Mouse (Mus musculus) left cerebral cortex, postnatal 14 days (tissue): ENCODE data around the gene Mcrip2. TPM values are rescaled to one million over a fixed set of nuclear protein-coding genes. Genes with fewer than 3 reads are reported as not detected.
"Not testable (repeated sequence)": the region's sequence is repeated elsewhere in the genome, so short reads cannot be mapped to it uniquely, and the experiment has no call there.

ENCODE experiments used
- DNase-seq, 2 experiments: peaks; one replicate each; pipeline ENCODE4 v3.0.0; 2021 to 2022; ENCODE audit warnings: low spot score in 2 of 2, mixed read lengths in 1 of 2
- intact Hi-C: fragments of 180-260 bp; cut with DNase I; formaldehyde crosslinking; loops from one replicate; pipeline ENCODE4 v1.15.1; 2025
- total RNA-seq, 2 experiments: library from RNA; stranded (reverse); gene quantifications; 2 replicates each; pipeline ENCODE4 v1.2.3; 2021

Mcrip2 gene
- total RNA-seq, 2 experiments from 2014 or later: 25.5 to 31.6 TPM

DNA sequence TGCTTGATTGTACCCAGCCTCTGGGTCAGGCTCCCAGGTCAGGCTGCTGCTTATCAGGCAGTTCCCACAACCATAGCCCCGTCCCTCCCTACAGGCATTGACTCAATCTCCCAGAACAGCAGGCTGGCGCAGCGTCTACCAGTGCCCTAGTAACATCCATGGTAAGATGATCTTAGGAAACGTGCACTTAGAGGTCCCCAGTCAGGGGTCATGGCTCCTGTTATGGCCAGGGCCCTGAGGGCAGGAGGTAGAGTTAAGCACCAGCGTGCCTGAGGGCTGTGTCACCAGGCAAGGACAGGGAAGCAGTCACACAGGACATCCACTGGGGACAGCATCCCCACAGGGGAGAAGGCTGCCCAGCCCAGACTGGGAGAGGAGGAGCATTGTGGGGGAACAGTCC is 13.7 kb upstream of the Mcrip2 start:
- intact Hi-C loops: no loop called here

DNA sequence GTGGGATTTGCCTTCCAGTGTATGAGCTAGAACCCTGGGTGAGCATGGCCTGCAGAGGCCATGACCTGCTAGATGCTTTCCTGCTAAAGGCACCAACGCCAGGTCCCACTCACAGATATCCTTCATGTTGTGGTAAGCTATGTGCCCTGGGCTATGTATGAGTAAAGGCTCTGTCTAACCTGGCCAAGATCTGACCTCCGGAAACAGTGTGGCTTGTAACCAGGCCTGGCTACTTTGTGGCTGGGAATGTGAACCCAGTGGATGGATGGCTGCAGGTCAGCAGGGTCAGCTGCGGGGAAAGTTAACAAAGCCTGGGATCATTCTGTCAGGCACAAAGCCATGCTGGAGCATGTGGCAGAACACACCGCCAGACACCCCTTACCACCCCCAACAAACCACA is 13.1 kb upstream of the Mcrip2 start:
- intact Hi-C loops: no loop called here
- no peak for DNase-seq

More for the DNA sequence above, 13.7 kb upstream of the Mcrip2 start:
- no peak for DNase-seq

DNA sequence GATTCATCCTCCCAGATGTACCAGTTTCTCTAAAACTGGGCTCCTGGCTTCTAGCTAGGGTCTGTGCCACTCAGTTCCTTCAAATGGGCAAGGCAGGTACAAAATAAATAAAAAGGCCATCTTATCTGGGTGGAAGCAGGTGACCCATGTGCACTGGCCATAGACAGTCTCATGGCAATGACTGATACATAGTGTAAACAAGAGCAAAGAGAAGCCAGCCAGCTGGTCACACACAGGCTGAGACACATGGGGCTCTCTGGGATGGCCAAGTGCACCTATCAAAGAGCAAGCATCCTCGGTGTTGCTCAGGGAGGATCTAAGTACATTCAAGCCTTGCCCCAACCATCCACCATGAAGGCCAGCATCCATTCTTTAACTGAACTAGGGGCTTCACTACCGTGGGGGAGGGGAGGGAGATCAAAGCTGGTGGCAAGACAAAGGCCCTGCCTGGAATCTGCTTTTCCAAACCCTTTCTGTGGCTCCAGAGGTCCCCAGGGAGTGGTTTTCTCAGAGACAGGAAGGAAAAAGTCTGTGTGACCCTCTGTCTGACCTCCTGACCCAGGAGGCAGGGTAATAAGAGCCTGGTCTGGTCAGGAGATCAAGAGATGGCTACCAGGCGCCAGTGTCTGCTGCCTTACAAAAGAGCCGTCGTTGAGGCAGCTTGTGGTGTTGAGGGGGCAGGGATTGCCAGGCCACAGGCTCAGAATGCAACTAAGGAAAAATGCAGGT is 12.5 kb upstream of the Mcrip2 start:
- intact Hi-C loops: no loop called here
- no peak for DNase-seq

DNA sequence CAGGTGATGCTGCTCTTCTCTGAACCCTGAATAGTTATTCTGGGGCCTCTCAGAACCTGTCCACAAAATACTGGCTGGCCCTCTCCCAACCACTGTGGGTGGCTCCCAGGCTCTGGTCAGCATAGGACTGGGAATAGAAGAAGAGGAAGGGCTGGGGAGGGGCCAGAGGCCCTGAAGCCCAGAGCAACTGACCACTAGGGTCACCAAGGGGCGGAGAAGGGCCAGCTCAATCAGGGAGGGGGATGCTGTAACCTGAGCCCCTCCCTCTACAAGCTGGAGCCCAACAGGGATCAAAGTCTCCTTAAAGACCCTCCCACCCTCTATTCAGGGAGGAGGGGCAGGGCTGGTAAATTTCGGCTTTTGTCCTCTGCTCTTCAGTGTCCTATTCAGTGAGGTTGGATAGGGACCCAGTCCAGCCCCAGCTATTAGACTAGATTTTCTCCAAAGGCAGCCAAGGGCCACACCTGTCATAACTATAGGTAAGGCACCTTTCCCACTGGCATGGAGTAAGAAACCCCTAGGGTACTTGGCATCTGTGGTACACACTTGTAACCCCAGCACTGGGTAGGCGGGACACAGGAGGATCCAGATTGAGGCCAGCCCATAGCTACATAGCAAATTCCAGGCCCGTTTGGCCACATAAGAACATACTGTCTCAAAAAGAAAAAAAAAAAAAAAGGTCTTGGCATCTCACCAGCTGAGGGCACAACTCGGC is 11.8 kb upstream of the Mcrip2 start, which contains the start of gene Wfikkn1:
Wfikkn1 (minus strand) TSS at position 663 of the 715 bp plus-strand sequence.
- DNase-seq: no peak
- intact Hi-C loops: no loop called here

DNA sequence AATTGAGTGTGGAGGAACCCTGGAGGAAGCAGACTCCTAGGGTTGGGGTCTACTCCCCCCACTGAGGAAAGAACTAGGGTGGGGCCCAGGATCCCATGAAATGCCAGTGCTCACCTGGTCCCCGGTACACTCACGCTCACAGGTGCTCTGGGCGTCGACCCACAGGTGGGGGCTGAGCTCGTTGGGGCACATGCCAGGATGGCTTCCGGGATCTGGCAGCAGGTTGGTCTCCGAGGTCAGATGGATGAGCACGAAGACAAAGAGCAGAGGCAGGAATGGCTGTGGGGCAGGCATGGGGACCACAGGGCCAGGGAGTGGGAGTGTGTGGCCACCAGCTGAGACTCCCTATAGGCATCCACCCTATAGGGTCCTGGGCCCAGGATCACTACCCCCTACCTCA is 11.2 kb upstream of the Mcrip2 start:
- intact Hi-C loops: loop anchor here (5.0 kb wide), 1 partner anchor 43 kb away; no protein-coding TSS in a partner anchor

DNA sequence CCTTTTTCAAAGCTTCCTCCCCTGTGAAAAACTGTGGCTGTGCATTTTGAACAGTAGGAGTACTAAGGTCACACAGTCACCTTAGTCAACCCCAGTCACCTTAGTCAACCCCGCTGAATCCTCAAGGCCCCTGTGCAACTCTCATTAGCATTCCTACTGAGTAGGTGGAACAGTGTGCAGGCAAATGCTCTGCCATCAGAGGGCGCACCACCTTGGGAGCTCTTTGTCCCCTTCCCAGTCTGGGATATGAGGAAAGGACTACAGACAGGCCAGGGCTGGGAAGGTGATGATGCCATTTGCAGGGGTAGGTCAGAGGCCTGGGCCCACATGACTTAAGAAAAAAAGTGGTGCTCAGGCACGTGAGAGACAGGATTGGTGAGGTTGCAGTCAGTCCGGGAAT is 10.7 kb upstream of the Mcrip2 start:
- intact Hi-C loops: loop anchor here (5.0 kb wide), 1 partner anchor 43 kb away; no protein-coding TSS in a partner anchor
- peak; percentile 62 to 67 for DNase-seq

More for the DNA sequence above, 11.2 kb upstream of the Mcrip2 start:
- DNase-seq: no peak

DNA sequence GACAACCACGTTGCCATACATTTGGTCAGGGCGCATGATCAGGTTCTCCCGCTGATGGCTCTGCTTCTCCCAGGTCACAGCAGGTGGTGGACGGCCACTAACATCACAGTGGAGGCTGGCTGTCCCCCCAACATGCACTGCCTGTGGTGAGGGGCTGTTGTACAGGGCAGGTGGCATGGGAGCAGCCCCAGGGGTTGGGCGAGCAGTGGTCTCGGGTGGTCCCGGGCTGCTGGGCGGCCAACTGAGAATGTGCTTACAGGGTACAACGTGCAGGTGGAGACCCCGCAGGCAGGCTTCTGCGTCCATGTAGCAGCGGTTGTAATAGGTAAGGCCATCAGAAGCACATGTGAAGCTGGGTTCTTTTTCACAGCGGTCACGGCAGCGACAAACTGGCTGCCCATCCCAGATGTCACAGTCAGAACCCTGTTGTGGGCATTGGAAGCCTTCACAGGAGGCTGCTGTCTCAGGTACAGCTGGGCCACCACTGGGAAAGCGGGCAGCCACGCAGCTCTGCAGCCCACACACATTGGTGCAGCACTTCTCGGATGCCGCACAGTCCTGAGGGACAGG is 10.1 kb upstream of the Mcrip2 start:
- no peak for DNase-seq

DNA sequence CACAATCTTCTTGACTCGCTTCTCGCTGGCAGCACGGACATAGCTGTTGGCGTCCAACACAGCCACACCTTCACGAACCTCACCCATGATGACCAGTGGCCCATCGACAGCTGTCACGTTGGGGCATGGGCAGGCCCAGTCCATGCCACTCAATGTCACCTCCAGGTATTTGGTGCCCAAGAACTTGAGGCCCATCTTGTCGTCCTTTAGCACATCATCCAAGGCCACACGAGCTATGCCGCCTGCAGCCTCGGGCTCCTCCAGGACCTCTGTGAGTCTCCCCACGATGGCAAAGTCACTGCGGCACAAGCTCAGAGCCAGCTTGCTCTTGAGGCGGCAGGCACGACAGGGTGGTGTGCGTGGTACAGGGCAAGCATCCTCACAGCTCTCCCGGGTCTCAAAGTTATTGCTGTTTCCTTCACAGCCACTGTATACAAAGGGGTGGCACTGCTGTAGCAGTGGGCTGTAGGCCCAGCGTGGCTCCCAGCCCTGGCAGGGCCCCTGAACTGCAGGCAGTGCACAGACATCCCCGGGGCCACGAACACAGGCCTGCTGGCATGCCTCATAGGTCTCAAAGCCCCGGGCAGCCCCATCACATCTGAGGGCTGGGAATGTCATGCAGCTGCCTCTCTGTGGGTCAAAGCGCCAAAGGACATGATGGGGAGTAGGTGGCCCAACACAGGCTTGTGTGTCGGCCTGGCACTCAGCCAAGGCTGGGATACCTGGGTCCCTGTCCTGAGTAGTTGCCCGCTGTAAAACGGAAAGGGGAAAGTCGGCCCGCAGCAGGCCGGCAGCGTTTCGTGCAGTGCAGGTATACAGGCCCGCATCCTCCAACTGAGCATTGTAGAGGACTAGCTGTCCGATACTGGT is 9.4 kb upstream of the Mcrip2 start:
- intact Hi-C loops: loop anchor here (5.0 kb wide), 1 partner anchor 44 kb away; no protein-coding TSS in a partner anchor
- peak in 1 of 2 experiments; percentile 31 for DNase-seq

More for the DNA sequence above, 10.1 kb upstream of the Mcrip2 start:
- intact Hi-C loops: loop anchor here (5.0 kb wide), 1 partner anchor 44 kb away; no protein-coding TSS in a partner anchor

DNA sequence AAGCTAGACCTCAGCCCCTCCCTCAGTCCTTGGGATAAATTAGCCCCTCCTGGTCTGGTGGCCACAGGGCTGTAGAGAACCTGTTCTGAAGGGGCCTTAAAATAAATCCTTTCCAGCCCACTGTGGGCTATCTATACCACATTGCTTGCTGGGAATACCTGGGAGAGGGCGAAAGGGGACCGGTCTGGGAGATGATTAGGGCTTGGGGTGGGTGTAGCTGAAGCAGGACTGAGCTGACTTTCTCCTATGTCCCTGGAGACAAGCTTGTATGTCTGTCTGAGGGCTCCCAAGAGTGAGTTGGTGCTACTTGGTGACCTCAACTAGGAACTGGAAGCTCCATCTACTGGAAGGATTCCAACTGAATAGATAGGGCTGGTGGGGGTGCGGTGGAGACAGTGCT is 8.5 kb upstream of the Mcrip2 start:
- intact Hi-C loops: loop anchor here (5.0 kb wide), 1 partner anchor 45 kb away; no protein-coding TSS in a partner anchor
- DNase-seq: no peak

DNA sequence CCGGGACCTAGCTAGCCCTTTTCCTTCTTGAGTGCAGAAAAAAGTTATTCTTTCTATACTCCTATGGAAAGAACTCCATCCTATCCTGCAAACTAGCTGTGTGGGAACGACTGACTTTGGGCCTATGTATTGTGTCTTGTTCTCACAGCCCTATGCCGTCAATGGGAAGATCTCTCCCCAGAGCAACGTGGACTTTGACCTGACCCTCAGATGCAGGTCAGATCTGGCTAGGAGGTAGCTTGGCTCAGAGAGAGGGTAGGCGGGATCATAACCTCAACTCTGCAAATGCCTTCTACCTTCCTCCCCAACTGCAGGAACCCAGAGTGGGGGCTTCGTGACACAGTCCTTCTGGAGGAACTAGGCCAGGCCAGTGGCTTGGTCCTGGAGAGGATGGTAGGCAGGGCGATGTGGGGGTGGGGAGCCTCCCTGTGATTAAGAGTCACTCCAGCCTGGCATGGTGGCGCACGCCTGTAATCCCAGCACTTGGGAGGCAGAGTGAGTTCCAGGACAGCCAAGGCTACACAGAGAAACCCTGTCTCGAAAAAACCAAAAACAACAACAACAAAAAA is 7.9 kb upstream of the Mcrip2 start:
- intact Hi-C loops: loop anchor here (5.0 kb wide), 1 partner anchor 46 kb away; no protein-coding TSS in a partner anchor

DNA sequence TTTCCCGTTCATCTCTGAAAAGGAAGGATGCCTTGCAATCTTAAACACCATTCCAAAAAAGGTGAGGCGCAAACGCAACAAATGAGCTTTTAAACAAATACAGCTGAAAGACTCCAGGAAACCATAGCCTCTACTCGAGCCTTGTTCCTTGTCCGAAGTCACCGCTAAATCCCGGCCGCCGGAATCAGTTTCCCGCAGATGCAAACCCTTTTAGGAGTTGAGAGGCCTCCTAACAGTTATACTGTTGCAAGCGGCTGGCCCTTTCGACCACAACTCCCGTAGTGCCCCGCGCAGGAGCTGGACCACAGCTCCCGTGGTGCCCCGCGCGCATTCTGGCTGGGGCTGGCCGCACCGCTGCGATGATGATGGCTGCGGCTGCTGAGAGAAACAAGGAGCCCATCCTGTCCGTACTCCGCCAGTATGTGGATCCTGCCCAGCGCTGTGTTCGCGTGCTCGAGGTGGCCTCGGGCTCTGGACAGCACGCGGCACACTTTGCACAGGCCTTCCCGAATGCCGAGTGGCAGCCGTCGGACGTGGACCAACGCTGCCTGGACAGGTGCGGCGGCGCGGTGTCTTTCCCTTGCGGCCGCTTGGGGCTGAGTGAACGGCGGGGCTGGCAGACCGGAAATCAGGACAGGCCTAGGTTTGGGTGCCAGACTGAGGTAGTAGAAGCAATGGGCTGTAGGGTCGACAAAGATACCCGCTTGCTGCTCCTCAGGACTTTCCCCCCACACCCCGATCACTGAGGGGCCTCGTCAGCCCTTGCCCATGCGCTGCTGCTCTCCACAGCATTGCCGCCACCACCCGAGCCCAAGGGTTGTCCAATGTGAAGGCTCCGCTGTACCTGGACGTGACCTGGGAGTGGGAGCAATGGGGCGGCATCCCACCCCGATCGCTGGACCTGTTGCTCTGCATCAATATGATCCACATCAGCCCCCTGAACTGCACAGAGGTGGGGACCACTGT is 6.9 kb upstream of the Mcrip2 start:
- intact Hi-C loops: loop anchor here (1.0 to 5.0 kb wide), 2 partner anchors 42 to 47 kb away; partner anchors contain the start of gene Stub1
- DNase-seq: peak; percentile 87 to 91

More for the DNA sequence above, 7.9 kb upstream of the Mcrip2 start:
- DNase-seq: no peak

DNA sequence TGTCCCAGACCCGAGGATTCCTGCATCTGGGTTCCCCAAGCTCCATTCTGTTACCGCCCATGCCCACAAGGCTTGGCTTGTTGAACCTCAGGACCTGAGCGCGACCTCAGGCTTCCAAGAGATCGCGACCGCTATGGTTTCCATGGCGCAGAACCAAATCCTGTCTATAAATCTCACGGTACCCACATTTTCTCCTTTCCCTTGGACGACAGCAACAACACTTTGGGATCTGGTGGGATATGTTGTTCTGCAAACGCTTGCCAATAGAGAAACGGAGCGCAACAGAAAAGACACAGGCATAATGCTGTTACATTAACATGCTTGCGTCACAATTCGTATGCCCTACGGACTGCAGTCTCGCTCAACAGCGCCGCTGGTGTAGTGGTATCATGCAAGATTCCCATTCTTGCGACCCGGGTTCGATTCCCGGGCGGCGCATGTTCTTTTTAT is 6.2 kb upstream of the Mcrip2 start, which contains the start of gene Mettl26:
Mettl26 (plus strand) TSS at position 354 of the 450 bp plus-strand sequence.
- intact Hi-C loops: loop anchor here (1.0 to 5.0 kb wide), 2 partner anchors 41 to 48 kb away; partner anchors contain the start of gene Stub1

DNA sequence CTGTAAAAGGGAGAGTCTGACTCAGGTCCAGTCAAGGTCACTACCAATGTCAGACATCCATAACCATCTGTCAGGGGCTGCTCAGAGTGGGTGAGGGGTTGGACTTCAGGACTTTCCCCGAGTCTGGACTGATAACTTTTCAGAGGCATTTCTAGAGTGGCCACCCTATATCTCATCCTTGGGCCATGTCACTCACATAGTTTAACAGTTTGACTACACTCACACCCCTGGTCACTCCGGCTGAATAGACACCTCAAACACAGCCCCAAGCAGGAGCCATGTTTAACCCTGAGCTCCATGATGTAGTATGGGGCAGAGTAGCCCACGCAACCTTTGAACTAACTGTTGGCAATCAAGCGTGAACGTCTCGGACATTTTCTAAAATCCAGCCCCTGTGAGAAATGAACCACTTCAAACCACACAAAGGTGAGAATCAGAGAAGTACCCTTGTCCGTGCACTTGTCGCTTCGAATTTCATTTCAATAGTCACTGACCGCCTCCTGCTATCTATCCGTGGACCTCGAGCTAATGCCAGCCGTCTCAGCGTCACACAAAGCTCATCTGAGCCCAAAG is 5.7 kb upstream of the Mcrip2 start:
- no peak for DNase-seq
- intact Hi-C loops: no loop called here

More for the DNA sequence above, 6.2 kb upstream of the Mcrip2 start, which contains the start of gene Mettl26:
- peak; percentile 96 to 100 for DNase-seq

DNA sequence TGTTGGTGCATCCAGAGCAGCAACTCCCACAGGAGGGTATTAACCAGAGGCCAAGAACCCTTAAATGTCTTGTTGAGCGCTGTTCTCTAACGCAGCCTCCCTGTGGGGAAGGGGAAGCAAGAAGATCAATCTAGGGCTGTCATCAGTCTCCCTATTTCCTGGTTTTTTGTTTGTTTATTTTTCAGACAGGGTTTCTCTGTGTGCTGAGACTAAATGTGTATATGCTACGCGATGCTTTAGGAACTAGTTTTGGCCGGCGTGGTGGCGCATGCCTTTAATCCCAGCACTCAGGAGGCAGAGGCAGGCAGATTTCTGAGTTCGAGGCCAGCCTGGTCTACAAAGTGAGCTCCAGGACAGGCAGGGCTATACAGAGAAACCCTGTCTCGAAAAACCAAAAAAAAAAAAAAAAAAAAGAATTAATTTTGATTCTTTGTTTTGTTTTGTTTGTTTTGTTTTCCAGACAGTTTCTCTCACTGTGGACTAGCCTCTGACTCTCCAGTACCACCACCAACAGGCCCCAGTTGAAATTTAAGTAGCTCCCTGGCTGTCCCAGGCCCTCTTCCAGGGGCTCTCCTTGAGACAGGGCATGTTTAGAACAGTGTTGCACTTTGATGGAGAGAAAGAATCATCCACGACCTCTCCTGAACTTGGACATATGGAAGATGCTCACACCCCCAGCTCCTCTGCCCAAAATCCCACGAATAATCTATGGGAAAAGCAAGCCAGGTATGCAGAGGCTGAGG is 5.0 kb upstream of the Mcrip2 start:
- DNase-seq: no peak
- intact Hi-C loops: no loop called here

DNA sequence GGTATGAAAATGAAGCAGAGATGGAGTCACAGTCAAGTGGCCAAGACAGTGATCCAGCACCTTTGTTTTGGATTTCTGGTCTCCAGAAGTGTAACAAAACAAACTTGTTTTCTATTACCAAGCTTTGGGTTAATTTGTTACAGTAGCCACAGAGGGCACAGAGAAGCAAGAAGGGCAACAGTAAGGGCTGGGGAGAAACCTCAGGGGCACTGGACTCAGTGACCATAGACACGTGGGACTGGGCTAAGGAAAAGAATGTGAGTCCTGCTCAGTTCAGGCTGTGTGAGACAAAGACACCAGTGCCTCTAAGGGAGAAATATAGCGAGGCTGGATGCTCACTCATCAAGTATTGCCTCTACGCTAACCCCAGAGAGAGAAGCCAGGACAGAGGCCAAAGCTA is 4.1 kb upstream of the Mcrip2 start:
- intact Hi-C loops: no loop called here
- no peak for DNase-seq

DNA sequence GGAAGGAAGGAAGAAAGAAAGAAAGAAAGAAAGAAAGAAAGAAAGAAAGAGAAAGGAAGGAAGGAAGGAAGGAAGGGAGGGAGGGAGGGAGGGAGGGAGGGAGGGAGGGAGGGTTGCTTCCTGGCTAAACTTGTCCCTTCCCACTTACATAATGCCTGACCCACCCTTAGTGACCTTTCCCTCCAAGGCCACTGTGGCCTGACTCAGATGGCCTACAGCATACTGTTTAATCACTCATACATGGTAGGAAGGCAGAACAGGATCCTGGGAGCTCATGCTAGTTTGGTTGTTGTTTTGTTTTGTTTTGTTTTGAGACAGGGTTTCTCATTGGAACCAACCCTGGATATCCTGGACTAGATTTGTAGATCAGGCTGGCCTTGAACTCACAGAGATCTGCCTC is 3.0 kb upstream of the Mcrip2 start:
- not testable (repeated sequence) for DNase-seq

More for the DNA sequence above, 3.0 kb upstream of the Mcrip2 start:
- intact Hi-C loops: not testable (repeated sequence)
